Mouse (Mus musculus): ENCODE results near the gene Banp.

Banp gene

DNA sequence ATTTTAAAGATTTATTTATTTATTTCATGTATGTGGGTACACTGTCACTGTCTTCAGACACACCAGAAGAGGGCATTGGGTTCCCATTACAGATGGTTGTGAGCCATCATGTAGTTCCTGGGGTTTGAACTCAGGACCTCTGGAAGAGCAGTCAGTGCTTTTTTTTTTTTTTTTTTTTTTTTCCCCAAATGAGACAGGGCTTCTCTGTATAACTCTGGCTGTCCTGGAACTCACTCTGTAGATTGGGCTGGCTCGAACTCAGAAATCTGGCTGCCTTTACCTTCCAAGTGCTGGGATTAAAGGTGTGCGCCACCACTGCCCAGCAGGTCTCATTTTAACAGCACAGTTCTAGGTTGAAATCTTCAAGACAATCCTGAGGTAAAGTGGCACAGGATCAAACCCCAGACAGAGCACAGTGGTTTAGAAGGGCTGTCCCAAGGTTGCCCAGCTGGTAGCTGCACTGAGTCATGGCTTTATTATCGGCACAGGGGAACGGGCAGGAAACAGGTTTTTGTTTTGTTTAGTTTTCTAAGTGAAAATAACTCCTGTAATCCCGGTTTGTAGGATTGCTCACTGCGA, at the start of gene Banp:
Gene Banp, plus strand, starts transcription at position 529 of the 579 bp plus-strand sequence.
- DNase-seq = no peak

DNA sequence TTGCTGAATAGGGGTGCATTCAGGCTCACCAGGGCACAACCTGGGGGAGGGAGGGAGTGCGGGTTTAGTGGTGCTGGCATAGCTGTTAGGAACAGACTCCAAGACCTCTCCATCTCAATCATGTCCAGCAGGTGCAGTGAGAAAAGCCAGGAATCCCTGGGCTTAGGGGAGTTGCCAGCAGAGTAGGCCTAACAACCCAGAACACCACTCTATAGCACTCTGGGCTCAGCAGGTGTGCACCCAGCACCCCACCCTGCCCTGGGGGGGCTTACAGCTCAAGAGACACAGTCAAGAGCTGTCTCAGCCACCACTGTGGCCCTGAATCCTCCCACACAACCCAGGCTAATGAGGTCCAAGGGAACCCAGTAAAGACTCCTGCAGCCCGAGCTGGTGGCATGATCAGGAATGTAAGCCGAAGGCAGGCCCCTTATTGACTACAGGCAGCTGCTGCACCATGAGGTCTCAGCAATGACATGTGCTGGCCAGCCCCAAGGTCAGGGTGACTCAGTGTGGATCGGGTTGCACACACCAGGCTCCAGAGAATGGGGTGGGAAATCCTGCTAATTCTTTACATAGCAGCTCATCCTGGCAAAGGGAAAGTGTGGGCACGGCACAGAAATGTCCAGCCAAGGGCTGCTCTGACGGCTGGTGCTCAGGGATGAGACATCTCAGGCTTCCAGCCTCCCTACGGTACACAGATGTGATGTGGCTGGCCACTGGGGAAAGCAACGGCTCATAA, 47.9 kb upstream of the Banp start:
- DNase-seq = no peak

DNA sequence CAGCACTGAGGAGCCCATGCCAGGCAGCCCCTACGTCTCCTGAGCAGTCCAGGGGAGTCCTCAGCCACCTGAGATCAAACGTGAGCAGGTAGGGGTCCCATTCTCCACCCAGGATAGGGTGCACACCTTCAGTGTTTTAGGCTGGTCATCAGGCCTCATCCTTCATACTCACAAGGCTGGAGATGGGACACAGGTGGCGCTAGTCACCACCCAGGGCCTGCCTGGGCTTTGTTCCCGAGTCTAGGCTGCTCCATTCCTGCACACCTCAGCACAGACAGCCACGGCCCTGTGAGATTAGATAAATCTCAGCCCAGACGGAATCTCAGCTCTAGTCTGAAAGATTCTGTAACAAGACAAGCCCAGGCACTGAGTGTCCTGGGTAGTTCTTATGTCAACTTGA, 45.6 kb upstream of the Banp start:
- DNase-seq = no peak

DNA sequence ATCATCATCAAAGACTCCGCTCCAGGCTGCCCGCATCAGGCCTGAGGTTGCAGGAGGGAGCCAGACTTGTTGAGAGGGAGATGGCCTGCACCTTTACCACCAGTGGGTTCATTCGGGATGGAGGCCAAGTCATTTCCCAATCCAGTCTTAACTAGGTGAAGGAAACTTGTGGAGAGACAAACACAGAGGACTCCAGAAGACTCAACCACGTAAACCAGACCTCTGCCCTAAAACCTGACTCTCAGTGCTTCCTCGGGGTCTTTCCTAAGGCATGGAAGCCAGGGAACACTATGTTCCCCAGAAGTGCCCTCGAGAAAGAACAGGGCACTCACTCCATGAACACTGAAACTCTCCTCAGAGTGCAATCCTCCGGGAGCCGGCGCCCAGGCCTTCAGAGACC, 44.6 kb upstream of the Banp start:
- no peak for DNase-seq

DNA sequence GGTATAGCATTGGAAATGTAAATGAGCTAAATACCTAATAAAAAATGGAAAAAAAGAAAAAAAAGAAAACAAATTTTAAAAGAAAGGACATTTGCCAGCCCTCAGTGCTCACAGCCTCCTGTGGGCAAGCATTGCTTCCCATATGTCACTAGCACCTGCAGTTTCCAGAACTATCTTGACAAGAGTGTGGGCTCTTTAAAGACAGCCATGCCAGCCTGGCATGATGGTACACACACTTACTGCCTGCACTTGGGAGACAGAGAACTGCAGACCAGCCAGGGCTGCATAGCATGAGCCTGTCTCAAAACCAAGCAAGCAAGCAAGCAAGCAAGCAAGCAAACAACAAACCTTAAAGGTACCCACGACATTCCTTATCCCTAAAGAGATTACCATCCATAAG, 44.1 kb upstream of the Banp start:
- no peak for DNase-seq

DNA sequence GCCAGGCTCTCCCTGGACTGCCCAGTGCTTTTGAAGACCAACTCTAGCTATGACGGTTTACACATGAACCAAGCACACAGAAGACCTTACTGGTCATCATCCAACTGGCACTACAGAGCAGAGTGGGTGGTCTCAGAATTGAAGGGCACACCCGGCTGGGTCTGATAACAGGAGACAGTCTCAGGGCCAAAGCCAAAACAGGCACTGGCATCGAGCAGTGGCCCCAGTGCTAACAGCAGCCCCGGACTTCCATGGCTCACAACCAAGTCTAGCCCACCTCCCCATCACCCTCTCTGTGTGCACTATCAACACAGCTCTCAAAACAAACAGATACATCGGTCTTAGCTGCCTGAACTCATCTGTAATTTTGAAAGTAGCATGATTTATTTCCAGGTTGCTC, 43.7 kb upstream of the Banp start:
- no peak for DNase-seq

DNA sequence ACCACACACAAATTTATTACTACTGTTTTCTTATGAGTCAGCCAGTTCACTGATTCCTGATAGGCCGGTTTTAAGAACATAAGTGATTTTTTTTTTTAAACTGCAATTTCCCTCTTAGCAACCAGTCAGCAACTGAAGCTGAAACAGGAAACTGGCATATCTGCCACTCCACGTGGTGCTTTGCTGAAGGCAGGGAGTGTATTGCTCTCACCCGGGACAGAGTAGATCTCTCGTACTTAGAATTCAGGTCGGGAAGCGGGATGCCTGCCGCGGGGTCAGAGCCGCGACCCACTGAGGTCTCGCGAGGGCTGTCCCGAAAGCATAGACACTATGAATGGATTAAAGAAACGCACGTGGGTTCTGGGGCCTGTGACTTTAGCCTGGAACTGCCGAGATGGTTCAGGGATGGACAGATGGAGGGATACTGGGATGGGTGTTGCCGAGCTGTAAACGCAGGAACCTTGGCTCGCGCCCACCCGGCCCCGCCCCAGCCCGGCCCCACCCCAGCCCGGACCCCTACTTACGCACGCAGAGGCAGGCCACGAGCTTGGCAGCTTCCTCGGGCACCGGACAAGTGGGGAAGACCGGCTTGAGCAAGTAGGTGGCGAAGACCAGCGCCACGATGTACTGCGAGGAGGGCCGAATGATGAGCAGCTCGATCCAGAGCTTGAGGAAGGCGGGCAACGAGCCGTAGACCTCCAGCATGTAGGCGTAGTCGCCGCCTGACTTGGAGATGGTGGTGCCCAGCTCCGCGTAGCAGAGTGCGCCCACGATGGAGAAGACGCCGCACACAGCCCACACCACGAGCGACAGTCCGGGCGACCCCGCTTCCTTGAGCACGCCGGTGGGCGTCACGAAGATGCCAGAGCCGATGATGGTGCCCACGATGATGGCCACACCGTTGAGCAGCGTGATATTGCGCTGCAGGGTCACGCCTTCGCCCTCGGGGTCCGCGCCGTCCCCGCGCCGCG, 42.7 kb upstream of the Banp start:
- DNase-seq = no peak

DNA sequence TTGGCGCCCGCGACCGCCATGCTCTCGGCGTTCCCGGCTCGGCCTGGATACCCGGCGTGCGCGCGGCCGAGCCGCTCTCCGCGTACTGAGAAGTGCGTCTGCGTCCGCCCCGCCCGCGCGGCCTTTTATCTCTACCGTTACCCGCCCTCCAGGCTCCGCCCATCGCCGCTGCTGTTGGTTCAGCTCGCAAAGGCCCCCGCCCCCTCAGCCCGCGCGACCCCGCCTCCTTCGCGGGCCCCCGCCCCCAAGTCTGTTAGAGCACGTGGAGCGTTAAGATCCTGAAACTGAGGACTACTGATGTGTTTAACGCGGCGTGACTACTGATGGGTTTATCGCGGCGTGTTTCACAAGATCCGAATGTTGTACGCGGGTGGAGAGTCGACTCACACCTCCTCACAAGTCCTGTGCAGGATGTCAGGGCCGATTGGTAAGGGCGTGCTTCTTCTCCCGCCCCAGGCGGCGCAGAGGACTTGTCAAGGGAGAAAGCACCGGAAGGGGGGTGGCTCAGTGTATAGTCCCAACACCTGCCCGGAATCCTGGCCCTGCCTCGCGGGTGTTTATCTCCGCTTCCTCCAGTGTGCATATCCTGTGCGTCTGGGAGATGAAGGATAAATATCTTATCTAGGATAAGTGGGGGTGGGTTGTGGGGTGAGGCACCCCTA, 41.8 kb upstream of the Banp start, which contains the start of gene Slc7a5:
Gene Slc7a5, minus strand, starts transcription at position 108 of the 662 bp plus-strand sequence.
- DNase-seq = peak; percentile 96

DNA sequence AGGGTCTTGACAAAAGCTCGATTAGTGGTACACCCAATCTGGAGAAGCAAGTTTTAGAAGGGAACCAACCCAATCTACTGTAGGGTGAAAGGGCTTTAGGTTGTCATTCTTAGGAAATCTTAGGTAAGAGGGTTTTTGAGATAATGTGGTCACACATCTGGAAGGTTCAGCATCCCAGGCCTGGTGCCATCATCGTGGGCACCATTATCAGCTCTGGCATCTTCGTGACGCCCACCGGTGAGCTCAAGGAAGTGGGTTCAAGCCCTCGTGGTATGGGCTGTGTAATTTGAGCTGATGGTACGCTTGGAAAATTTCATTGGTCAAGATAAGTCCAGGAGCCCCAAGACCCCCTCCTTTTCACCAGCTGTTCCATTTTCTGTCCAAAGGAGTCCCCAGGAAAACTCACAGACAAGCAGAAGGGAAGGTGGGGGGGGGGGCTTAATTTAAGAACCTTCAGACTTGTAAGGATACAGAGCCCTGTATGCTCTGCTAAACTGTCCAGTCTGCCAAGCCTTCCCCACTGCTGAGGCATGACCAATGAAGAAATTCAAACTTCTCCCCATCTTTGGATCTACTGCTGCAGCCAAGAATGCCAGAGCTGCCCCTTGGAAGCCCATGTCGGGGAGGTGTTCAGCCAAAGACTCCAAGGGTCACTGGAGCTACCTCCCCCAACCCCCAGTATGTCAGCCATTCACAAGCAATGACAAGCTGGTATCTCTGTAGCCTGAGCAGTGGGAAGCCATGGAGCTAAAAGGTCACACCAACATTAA, 41.0 kb upstream of the Banp start:
- no peak for DNase-seq

DNA sequence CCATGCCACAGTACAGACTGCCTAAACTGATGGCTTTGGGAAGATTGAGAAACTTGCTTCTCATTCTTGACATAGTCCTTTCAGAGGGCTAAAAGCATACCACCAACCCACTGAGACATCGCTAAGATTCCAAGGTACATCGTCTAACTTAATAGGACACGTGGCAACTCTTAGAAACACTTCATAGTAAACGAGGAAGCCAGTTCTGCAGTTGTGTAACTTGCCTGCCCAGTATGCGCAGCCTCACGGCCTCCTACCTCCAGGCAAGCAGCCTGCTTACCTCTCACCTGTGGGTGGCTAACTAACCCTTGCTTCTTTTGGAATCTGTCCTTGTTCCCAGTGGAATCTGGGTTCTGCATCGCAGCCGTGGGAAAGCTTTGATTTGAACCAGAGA, 40.4 kb upstream of the Banp start:
- DNase-seq = no peak

DNA sequence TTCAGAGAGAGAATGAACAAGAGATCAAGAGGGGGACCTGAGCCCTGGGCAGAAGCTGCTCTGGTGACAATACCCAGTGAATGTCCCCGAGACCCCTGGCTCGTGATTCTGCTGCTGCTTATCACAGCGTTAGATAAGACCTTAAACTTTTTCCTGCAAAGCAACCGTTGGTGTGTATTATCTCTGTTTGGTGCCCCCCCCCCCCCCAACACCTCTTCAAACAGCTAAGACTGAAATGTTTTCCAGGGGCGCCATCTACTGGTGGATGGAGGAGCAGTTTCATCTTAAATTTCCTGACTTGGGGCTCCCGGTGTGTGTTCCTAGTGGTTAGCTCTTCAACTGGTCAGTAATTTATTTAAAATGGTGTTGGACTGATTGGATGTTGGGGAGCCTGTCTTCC, 39.9 kb upstream of the Banp start:
- peak; percentile 80 for DNase-seq

DNA sequence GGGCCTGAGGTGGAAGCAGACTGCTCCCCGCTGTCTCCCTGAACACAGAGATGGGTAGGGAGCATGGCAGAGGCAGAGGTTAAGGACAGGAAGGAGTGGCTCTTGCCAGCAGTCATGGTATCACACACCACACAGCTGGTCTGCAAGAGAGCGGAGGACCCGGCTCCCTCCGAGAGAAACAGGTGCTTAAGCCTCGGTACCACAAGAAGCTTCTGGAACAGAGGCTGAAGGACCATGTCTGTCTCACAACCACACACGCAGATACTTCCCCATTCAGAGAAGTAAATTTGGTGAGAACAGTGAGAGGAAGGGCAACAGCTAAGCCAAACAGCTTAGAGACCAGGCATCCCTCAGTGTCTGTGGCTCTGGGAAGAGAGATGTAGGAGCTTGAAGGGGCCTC, 38.1 kb upstream of the Banp start:
- DNase-seq = no peak

DNA sequence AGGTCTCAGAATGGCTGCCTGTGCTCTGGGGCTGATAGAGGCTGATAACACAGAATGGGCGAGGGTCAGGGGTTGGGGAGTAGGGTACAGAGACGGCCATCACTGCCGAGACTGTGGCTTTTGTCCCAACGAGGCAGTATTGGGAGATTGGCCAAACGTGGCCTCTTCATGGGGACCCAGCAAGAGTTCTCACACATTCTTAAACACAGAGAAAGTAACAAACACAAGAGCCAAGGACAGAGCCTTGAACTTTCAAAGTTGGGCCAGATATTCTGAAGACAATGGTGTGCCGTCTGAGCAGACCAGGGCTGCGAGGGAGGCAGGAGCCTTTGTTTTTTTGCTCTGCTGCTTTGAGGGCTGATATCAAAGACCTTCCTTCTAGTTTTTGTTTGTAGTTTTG, 37.6 kb upstream of the Banp start:
- DNase-seq = no peak

DNA sequence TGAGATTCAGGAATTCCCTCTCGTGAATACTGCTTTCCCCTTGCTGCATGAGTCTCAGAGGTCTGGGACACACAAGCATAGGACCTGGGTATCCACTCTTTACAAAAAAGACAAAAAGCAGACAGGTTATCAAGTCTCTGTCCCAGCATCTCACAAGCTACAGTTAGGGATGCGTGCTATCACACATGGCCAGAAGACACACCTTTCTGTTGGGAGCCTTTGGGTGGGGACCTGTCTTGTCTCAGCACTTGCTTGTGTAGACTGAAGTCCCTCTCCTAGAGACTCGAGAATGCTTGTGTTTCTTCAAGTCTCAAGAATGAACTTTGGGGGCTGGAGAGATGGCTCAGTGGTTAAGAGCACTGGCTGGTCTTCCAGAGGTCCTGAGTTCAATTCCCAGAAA, 36.7 kb upstream of the Banp start:
- no peak for DNase-seq

DNA sequence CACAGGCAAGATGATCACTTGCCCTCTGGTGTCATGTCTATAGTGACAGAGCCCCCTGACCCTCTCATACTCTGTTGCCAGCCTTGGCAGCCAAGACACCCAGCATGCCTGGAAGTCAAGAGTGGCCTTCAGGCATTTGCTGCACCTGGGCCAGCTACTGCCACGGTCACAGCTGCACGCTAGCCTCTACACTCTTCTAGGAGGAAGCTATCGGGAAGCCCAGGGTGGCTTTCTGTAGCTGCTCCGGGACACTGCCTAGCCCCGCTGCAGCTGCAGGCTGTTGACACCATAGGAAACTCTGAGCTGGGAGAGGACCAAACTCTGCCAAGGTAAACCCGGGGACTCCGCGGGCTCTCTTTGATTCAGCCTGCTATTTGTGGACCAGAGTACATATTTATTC, 36.2 kb upstream of the Banp start:
- DNase-seq = no peak

DNA sequence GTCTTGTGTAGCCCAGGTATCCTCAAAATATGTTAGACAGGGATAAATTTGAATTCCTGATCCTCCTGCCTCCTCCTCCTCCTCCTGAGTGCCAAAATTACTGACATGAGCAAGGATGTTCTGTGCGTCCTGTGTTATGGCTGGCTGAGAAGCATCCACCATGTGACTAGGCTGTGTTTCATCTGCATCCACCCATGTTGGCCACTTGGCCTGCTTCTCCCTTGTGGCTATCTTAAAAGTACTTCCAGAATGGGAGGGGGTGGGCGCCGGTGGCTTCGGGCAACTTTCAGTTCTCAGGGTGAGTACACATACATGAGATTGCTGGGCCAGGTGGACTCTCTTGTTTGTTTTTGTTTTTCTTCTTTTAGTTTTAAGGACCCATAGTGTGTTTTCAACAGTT, 30.4 kb upstream of the Banp start:
- no peak for DNase-seq

DNA sequence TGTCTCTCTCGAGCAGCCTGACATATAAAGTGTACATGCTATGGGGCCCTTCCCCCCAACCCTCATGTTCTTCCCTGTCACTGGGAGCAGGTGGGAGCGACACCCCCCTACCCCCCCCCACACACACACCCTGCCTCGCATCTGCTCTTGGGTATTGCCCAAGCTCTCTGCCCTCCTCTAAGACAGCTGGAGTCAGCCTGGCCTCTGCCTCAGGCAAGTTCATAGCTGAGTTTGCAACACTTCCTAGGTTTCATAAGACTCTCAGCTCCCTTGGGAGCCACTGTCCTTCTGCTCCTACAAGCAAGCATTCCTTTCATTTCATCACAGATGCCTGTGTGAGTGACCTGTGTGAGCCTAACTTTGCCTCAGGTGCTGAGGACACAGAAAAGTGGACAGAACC, 29.8 kb upstream of the Banp start:
- DNase-seq = no peak

DNA sequence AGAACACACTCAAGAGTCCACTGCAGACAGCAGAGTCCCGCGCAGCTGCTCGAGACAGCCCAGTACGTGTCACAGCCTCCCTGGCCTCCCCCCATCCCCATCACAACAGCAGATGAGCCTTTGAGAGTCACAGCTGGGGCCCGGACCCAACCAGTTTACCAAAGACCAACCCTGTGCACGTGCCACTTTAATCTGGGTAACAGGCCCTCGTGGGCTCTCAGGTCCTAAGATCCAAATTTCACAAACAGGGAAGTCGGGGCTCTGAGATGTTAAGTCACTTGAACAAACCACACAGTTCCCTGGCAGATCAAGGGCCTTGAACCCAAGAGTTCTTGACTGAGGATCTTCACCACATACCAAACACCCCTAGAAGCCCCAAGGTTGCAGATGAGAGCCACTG, 28.0 kb upstream of the Banp start:
- no peak for DNase-seq

DNA sequence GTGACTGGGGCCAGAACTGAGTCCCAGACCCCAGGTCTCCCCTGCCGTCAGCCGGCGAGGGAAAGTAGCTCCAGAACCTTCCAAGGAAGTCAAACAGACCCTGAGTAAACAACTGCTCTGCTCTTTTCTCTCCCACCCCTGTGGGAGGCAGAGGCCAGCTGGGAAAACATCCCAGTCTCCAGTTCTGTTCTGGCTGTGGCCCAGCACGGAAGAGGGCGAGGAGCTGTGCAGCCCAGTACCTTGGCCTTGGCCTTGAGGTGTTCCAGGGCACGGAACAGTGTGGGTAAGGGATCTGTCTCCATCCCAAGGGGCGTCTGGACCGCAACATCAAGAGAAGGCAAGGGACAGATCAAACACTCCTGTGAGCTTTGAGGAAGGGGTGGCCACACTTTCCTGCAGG, 27.4 kb upstream of the Banp start:
- no peak for DNase-seq

DNA sequence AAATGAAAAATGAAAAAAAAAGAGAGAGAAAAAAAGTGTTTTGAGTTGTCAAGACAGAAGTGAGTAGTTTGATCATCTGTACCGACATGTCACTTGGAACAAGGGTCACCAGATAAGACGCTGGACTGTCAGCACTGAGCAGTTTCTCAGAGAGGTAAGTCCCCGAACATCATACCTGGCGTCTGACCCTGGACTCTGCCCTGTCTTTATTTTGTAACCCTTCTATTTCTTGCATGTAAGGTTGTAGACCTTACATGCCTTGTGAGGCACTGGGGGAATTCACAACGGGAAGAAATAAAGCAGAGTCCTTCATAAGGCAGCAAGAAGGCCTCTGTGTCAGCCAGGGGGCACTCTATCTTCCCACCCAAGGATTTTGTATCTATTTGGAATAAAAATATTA, 24.9 kb upstream of the Banp start:
- DNase-seq = no peak

DNA sequence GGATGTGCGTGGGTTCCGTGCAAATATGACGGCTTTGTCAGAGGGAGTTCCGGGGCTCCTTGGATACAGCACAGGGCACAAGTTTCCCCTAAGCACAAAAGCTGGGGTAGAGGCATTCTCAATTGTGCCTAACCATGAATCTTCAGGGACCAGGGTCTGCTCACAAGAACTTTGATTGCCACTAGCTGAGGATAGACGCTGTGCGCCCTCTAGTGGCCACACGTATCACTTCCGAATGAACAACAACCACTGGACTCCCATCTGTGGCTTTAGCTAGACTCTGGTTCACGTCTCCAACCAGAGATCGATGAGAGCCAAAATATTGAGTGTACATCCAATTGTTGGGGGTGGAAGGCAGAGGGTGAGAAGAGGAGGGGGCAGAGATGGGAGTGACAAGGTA, 23.9 kb upstream of the Banp start:
- DNase-seq = peak; percentile 81

DNA sequence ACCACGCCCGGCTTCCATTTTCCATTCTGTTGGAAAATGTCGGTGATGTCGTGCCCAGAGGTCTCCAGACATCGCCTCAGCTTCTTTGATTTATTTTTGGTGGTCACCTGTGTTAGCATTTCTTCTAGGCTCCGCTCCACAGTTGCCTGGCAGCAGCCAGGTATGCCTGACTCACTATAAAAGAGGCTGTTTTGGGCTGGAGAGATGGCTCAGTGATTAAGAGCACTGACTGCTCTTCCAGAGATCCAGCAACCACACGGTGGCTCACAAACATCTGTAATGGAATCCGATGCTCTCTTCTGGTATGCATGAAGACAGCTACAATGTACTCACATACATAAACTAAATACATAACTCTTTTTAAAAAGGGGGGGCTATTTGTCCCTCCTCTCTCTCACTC, 23.3 kb upstream of the Banp start:
- no peak for DNase-seq

DNA sequence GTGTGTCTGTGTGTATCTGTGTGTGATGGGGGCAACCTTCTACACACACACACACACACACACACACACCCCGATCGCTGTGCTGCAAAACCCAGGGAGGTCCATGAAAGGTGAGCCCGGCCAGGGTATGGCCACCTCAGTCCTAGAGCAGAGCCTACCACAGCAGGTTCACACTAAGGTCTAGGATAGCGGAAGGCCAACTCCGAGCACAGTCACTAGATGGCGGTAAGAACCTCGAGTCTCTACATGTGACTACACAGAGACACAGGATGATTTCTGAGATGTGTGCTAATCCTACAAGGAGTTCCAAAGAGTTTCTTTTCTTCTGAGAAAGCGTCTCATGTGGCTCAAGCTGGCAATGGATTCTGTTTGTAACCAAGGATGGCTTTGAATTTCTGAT, 22.2 kb upstream of the Banp start:
- DNase-seq = peak; percentile 60
